Mouse (Mus musculus): Measurements from ENCODE around the gene Six1.
"Not testable (repeated sequence)": the region's sequence is repeated elsewhere in the genome, so short reads cannot be mapped to it uniquely, and the experiment has no call there.

The Six1 gene

DNA sequence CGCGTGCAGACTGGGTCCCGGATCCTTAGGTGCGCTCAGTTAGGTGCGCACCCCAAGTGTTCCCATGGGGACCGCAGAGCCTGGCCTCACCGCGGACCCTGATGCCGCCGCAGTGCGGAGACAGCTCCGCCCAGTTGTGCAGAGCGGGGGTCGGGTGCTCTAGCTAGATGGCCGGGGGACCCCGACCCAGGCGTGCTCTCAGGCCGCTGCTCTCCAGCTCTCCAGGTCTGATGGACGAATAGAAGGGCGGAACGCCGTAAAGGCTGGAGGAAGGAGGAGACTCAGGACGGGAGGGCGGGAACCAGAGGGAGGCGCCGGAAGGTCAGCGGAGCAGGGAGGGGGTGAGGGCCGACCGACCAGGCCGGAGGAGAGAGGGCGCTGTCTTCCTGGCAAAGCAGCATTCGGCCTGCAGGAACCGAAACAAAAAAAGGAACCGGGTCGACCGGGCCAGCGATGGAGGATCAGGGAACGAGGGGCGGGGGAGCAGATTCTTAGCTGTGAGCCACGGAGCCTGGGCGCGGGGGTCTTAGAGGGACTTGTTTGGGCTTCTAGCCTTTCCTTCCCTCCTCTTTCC is at the start of gene Six1:
TSS of gene Six1 (minus strand) at position 220 of the 574 bp plus-strand sequence.
- no peak for DNase-seq (ENCODE audit: low read depth, low spot score)

DNA sequence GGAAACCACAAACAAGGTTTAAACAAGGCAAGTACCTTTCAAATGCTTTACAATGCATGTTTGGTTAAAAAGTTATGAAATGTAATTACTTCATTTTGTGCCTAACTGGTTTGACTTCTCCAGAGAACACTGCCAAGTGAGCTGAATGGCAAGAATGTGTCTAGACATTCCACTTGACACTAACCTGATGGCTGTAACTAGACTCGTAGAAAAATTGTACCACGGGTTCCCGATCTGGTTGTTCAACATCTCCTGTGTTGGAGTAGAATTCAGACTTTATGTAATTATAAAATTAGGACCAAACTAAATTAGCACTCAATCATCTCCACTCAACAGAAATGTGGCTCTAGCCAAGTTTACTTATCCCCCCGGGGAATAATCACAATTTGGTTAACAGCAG is 44.9 kb upstream of the Six1 start:
- DNase-seq (ENCODE audit: low read depth, low spot score), result no peak

DNA sequence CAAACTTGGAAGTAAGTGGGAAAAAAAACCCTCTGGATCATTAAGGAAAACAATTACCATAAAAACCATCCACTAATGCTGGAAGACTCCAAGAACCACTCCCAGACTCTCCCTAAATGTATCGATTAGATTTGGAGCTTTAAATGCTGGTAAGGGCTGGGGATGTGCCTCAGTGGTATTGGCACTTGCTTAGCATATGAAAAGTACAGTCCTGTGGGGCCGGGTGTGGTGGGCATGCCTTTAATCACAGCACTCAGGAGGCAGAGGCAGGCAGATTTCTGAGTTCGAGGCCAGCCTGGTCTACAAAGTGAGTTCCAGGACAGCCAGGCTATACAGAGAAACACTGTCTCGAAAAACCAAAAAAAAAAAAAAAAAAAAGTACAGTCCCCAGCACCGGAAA is 42.5 kb upstream of the Six1 start:
- not testable (repeated sequence) for DNase-seq (ENCODE audit: low read depth, low spot score)

DNA sequence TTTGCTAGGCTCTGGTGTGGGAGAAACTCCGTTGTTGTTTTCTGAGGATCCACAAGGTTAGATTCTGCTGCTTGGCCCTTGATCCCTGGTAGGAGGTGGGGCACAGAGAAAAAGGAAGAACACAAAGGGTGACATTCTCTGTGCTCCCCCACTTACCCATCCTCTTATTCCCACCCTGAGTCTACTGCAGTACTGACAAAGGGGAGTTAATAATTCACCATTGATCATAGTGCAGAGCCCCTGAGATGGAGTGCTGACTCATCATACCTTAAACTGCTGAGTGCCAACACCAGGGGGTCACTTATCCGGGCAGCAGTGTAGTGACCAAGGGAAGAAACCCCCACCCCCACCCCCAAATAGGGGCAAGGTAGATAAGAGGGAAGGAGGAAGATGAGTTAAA is 40.9 kb upstream of the Six1 start:
- DNase-seq (ENCODE audit: low read depth, low spot score), result no peak

DNA sequence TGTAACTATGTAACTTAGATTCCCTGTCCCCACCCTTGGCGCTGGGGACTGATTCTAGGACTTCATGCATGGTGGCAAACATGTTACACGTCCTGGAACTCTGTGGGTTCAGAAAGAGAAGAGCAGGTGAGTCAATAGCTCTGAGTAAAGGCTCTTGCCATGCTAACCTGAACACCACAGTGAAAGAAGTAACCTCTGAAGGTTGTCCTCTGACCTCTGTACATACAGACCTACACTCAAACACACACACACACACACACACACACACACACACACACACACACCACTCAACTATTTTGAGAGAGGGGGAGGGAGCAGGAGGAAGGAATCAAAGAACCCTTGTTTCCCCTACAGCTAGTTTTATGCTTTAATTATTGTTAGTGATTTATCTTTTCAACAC is 40.5 kb upstream of the Six1 start:
- no peak for DNase-seq (ENCODE audit: low read depth, low spot score)

DNA sequence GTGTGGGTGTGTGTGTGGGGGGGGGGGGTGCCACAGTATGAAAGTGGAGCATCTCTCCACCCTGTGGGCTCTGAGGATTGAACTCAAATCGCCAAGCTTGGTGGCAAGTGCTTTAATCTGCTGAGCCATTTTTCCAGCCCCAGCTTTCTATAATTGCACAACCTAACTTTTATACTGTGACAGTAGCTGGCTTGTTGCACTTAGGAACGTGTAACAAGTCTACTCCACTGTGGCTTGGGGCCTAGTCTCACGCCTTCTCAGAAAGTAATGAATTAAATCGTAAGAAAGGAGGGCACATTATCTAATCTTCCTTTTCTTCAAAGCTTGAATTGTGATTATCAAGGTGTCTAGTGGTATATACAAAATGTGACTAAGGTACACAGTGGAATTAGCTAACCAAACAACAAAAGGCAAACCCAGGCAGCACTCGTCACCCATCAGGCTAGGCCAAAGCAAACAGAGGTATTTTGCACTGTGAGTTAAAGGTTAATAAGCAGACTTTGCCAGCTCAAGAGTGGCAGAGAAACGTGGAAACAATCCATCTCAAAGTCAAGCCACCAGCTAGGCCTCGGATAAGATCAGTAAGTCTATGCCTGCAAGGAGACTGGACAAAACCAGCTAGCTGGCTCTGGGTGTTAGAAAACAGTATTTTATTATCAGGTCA is 37.1 kb upstream of the Six1 start:
- no peak for DNase-seq (ENCODE audit: low read depth, low spot score)

DNA sequence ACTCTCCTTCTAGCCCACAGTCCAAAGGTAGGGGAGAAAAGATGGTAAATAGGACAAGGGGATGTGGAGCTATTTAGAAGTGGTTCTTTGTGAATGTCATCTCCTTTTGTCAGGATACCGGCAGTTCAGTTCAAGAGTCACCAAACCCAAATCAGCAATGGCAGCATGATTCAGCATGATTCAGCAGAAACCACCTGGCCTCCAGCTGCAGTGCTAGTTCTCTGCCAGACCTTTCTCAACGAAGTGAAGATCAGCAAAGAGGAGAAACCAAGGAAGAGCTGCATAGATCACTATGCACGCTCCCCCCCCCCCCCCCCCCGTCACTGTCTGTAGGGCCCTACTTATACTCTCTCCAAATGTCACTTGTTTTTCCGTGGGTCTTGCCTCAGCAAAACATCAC is 35.2 kb upstream of the Six1 start:
- DNase-seq (ENCODE audit: low read depth, low spot score), result no peak

DNA sequence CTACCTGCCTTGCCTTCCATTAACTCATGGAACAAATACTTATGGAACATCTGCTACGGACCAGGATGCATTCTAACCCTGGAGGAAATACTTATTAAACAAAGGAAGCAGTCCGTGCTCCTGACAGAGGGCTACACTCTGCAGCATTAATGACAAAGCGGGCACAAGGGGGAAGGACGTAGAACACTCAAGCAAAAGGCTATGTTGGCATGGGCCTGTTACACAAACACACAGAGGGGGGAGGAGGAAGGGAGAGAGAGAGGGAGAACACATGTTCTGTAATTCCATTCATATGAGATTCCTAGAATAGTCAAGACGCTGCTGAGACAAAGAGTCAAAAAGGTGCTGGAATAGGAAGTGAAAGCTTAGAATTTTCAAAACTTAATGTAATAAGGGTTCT is 34.8 kb upstream of the Six1 start:
- no peak for DNase-seq (ENCODE audit: low read depth, low spot score)

DNA sequence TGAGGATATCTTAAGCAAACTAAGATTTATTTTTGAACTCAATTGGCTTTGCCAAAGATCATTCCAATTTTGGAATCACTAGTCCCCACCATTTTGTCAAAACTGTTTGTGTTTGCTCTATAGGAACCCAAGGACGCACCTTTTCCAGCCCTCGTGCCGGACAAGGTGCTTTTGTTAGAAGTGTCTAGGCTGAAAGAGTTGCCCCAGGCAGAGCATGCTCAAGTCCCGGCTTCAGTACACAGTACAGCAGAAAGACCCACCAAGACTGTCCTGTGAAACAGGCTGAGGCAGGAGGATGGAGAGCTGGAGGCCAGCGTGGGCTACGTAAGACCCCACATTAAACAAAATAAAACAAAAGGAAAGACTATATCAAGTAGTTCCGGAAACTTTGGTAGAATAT is 33.4 kb upstream of the Six1 start:
- DNase-seq (ENCODE audit: low read depth, low spot score), result no peak

DNA sequence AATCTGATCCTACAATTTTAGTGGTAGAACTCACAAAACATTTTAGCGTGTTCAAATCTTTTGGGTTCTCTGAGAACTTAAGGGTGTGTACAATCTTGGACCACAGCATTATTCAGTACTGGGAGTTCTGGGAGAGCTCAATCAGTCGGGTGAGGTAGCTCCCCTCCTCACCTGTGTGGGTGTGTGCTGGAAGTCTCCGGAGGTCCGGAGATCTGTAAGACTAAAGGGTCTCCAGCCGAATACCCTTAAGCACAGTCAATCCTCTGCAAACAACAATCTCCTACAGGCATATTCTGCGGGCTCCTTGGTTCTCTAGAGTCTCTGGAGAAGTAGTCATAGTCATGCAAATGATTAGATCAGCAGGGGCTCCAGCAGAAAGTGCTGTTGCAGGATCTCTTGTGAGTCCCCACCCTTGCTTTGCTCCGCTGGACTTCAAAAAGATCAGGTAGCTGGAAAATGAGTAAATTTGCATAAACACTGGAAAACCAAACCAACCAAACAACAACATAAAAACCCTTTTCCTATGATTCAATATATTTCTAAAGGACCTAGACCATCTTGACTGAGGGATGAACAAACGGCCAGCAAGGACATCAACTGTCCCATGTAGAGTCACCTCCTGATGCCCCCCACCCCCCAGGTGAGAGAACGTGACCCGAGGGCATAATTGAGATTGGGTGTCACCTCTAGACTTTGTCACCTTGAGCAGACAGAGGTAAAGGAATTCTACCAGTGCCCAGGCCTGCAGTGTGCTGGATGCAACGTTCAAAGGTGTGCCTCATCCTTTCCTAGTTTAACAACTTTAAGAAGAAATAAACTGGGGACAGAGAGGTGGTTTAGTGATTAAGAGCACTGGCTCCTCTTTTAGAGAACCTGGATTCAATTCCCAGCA is 32.3 kb upstream of the Six1 start:
- DNase-seq (ENCODE audit: low read depth, low spot score), result no peak

DNA sequence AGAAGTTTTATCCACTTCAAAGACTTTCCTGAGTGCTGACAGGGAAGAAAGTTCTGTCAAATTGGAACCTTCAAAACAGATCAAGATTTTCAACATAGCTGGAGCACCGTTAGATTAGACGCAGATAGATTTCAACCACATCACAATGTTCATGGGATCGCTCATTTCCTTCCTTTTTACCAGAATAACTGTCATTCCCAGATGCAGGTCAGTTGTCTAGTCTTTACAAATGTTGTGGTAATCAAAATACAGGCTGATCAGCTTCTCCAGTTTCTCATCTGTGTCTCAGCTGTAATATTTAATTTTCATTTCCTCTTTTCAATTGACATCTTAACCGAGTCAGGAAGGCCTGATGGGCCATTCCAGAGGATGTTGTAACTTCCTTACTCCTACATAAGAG is 30.1 kb upstream of the Six1 start:
- DNase-seq (ENCODE audit: low read depth, low spot score), result no peak

DNA sequence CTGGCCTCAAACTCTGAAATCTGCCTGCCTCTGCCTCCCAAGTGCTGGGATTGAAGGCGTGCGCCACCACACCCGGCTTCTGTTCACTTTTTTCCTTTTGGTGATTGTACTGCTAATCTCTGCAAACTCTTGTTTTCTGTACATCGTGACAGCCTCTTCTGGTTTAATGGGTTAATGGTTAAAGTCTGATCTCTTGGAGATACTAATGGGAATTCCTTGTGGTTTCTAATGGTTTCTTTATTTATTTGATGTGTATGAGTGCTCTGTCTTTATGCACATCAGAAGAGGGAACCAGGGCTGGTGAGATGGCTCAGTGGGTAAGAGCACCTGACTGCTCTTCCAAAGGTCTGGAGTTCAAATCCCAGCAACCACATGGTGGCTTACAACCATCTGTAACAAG is 28.1 kb upstream of the Six1 start:
- DNase-seq (ENCODE audit: low read depth, low spot score), result not testable (repeated sequence)

DNA sequence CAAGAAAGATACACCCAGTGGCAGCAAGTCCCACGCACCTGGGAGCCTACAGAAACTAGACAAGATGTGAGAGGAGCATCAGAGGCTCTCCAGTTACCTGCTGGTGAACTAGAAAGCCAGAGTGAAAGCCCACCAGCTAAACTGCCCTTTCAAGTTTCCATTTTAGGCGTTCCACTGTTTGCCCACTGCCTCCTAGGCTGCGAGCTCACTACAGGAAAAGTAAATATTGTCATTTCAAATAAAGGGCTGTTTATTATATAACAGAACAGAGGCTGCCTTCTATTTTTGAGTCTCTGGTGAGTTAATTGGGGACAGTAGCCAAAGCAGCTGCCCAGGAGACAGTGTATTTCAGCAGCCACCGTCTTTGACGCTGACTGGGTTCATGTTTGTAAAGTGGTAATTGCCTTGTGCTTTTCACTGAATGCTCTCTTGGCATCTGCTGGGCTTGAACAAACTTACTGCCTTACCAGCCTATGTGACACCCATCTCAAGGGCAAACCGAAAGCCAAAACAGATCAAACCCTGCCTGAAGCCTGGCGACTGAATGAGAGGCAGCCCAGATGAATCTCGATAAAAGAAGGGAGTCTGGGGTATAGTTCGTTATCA is 7.2 kb upstream of the Six1 start:
- no peak for DNase-seq (ENCODE audit: low read depth, low spot score)

DNA sequence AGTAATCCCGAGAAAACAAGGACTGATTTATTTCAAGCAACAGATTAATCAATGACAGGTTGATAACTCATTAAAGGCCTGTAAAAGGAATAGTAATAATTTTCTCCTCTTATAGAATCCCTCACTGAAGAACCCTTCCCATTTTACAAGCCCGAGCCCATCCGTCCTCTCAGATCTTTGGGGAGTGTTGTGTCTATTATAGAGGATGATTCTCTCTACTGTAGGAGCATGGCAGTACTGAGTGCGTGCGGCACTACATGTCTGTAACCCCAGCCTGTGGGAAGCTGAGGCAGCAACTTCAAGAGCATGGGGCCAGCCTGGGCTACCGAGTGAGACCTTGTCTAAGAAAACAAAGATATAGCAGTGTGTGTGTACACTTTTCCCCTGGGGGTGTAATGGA is 3.8 kb upstream of the Six1 start:
- no peak for DNase-seq (ENCODE audit: low read depth, low spot score)

DNA sequence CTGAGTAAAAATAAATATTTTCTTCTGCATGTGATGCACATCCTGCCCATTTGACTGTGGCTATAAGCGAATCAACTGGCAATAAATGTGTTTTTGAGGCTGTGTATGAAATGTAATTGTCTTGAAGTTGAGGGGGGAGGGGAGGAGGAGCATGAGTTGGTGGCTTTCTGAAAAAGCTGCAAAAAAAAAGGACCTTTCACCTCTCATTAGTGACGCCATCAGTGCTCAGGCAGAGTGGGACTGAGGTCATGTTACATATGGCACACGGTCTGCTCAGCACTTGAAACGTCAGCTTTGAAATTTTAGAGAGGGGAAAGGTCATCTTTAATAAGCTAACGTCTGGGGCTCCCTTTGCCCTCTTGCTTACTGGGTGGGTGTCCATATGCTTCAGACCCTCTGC is 1.8 kb upstream of the Six1 start:
- no peak for DNase-seq (ENCODE audit: low read depth, low spot score)

DNA sequence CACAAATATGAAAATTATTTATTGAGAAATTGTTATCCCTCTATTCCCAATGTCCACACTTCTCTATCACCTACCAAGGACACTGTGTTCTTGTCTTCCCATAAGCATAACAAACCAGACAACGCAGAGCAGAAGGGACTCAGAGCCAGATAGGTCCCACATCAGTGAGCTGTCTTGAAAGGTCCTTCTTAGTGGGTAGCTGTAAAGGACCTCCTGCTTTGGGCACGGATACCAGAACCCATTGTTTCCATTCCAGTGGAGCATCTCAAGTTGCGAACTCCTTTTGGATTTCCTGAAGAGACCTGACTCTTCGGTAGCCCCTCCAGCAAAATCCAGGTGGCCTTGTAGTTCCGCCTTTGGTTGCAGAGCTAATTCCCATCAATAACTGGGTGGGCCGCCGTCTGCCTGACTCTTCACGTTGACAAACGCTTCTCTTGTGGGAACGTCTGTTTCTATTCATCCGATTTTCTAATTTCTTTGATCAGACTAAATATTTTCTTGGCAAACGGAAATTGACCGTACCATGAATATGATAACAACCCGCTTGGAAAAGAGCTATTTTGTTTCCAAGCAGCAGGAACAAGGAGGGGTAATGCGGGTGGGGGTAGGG is 994 bp upstream of the Six1 start:
- DNase-seq (ENCODE audit: low read depth, low spot score), result no peak

DNA sequence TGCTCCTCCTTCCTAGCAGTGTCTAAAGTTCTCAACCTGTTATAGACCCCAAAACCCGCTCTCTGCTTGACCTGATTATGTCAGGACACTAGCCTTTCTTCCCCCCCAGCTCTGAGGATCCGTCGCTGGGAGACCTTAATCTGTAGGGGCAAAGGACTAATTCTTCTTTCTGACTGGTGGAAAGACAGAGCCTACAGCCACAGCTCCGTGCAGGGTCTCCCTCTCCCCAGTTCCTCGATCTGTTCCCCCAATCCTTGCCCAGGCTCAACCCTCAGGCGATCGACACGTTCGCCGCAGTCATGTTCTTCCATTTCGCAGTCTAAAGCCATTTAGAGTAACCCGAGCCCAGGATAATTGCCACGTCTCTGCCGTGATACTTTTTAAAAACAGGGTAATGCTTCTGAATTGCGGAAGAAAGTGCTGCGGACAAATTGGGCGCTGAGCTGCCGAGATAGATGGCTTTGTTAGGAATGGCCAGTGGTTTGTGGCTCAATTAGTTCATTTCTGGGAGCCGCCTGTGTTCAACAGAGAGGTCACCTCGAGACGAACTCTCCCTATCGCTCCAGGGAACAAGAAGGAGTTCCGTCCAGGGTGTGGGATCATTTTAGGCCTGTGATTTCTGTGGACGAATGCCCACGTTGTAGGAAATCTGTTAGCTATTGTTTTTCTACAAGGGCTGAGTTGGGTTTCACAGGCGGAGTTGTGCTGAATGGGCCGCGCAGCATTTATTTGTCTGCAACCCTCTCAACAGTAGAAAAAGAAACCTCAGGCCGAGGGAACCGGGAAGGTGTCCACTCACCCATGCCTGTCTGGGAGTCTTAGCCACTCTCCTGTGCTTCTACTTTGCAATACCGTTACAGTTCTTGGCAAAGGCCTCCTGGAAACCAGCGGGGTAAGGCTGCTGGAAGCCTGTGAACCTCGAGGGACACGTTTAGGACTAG is 766 bp downstream of the Six1 start:
- no peak for DNase-seq (ENCODE audit: low read depth, low spot score)

DNA sequence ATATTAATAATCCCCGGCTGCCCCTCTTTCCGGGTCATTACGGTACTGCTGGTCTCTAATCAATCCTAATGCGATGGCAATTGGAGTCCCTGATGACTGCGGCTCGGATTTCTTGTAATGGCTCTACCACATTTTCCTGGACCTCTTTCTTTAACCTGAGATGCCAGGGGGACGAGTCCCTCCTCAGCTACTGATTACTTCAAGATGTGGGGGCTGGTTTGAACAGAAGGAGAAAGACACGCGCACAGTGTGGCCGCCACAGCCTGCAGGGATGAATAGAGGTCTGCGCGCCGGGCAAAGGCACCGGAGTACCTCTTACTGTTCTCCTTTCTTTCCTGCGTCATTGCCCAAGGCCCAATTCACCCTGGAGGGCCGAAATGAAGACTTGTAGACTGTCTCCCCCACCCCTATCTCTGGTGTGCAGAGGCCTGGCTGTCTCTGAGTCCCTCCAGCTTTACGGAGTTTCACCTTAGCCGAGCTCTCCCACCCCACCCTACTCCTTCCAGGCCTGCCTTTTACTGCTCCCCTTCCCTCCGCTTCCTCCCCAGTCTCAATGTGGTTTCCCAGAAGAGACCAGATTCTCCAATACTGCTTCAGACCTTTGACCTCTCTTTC is 1.5 kb downstream of the Six1 start:
- no peak for DNase-seq (ENCODE audit: low read depth, low spot score)

DNA sequence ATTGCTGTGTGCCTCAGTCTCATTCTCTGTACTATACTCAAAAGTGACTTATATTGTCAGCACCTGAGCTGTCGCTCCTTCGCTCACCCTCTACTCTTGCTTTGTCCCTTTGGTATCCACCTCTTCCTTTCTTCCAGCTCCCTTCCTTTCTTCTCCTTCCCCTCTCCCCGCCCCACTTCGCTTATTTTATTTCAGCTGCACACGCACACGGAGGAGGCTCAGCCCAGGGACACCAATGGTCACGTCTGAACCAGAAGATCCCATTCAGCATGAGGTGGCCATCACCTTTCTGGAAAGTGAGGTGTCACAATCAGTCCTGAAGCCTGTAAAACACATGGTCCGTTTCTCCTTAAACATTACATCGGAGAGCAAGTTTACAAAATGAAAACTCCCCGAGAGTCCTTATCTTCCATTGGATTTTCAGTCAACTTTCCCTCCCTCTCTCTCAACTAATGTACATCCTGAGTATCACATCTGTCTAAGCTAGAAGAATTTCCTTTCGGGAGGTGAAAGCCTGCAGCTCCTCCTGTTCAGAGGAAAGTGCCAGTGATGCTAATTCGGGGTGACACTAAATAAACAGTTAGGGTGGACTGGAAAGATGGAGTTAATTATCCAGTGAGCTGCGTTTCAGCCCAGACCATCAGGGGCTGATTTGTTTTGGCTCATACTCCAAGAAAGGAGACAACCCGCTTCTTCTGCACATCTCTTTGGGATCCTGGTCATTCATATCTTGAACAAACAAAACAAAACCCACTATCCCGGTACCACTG is 2.7 kb downstream of the Six1 start:
- DNase-seq (ENCODE audit: low read depth, low spot score), result no peak

DNA sequence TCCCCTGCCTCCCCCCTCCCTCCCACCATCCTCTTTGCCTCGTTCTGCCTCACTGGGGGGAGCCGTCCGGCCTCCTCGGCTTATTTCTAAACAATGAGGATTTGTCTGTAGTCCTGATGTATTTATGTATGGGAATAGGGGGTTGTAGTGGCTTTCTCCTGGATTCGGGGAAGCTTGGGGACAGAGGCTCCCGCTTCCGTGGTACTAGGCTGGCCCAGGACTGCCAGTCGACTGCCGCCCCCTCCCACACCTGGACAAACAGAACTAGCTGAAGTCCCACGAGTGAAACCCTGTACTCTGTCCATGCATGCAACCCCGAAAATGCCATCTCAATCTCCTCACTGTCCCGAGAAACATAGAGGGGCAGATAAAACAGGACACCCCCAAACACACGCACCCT is 3.4 kb downstream of the Six1 start:
- DNase-seq (ENCODE audit: low read depth, low spot score), result no peak
